Mouse (Mus musculus): Measurements from ENCODE around the gene Coa4. TPM values are rescaled to one million over a fixed set of nuclear protein-coding genes. Genes with fewer than 3 reads are reported as not detected.

Gene Coa4
- polyA plus RNA-seq, 1 experiment, result 17.4 TPM

- no peak for TF ChIP-seq GATA1 (IDR thresholded peaks at IDR 0.05; ENCODE audit: borderline replicate concordance, low read length)
- Histone ChIP-seq H3K36me3 (replicated peaks; ENCODE audit: low read length) (peaks cover 35% of the 10 kb centered on the region), H3K4me1 (peaks cover 70% of the 10 kb centered on the region), H3K27me3 (replicated peaks) (peaks cover 15% of the 10 kb centered on the region), H3K9me3 (no peaks in the 10 kb centered on the region), H3K4me3 (replicated peaks) (no peak overlapping the region)
These were observed 34.4 kb upstream of the Coa4 start for GRCm38 (mm10) chr7:100502374-100502922.

GRCm38 (mm10) chr7:100503076-100503475 lies 33.8 kb upstream of the Coa4 start:
- Histone ChIP-seq H3K4me3 (replicated peaks) (no peak overlapping the region), H3K36me3 (replicated peaks; ENCODE audit: low read length) (peaks cover 29% of the 10 kb centered on the region), H3K27me3 (replicated peaks) (peaks cover 15% of the 10 kb centered on the region), H3K9me3 (no peaks in the 10 kb centered on the region), H3K4me1 (peaks cover 68% of the 10 kb centered on the region)
- TF ChIP-seq GATA1 (IDR thresholded peaks at IDR 0.05; ENCODE audit: borderline replicate concordance, low read length) (no peak), FLI1 (IDR thresholded peaks at IDR 0.05; ENCODE audit: low read length) (no peak)

- Histone ChIP-seq H3K4me3 (replicated peaks) (no peak overlapping the region), H3K27me3 (replicated peaks) (peaks cover 15% of the 10 kb centered on the region), H3K9me3 (no peaks in the 10 kb centered on the region), H3K4me1 (peaks cover 67% of the 10 kb centered on the region), H3K36me3 (replicated peaks; ENCODE audit: low read length) (peaks cover 11% of the 10 kb centered on the region)
- TF ChIP-seq FLI1 (IDR thresholded peaks at IDR 0.05; ENCODE audit: low read length) (no peak), GATA1 (IDR thresholded peaks at IDR 0.05; ENCODE audit: borderline replicate concordance, low read length) (no peak)
These were observed 32.0 kb upstream of the Coa4 start for GRCm38 (mm10) chr7:100504740-100505487.

- Histone ChIP-seq H3K27me3 (replicated peaks) (peaks cover 22% of the 10 kb centered on the region), H3K36me3 (replicated peaks; ENCODE audit: low read length) (no peaks in the 10 kb centered on the region), H3K4me1 (peaks cover 67% of the 10 kb centered on the region), H3K4me3 (replicated peaks) (no peak overlapping the region), H3K9me3 (no peaks in the 10 kb centered on the region)
- TF ChIP-seq FLI1 (IDR thresholded peaks at IDR 0.05; ENCODE audit: low read length) (no peak), GATA1 (IDR thresholded peaks at IDR 0.05; ENCODE audit: borderline replicate concordance, low read length) (no peak)
These were observed 30.4 kb upstream of the Coa4 start for GRCm38 (mm10) chr7:100506494-100506893.

GRCm38 (mm10) chr7:100508670-100509069 lies 28.2 kb upstream of the Coa4 start:
- H3K9me3 ChIP-seq, result no peaks in the 10 kb centered on the region
- H3K4me3 ChIP-seq (replicated peaks), result peak overlapping the region; percentile 44
- peaks cover 54% of the 10 kb centered on the region for H3K4me1 ChIP-seq
- peaks cover 39% of the 10 kb centered on the region for H3K27me3 ChIP-seq (replicated peaks)
- no peaks in the 10 kb centered on the region for H3K36me3 ChIP-seq (replicated peaks; ENCODE audit: low read length)
- no peak for TF ChIP-seq FLI1 (IDR thresholded peaks at IDR 0.05; ENCODE audit: low read length)
- TF ChIP-seq GATA1 (IDR thresholded peaks at IDR 0.05; ENCODE audit: borderline replicate concordance, low read length), result no peak

- Histone ChIP-seq H3K27me3 (replicated peaks) (peaks cover 28% of the 10 kb centered on the region), H3K9me3 (no peaks in the 10 kb centered on the region), H3K36me3 (replicated peaks; ENCODE audit: low read length) (no peaks in the 10 kb centered on the region), H3K4me1 (peaks cover 37% of the 10 kb centered on the region), H3K4me3 (replicated peaks) (no peak overlapping the region)
- TF ChIP-seq FLI1 (IDR thresholded peaks at IDR 0.05; ENCODE audit: low read length), result no peak
- TF ChIP-seq GATA1 (IDR thresholded peaks at IDR 0.05; ENCODE audit: borderline replicate concordance, low read length), result no peak
These were observed 25.3 kb upstream of the Coa4 start for GRCm38 (mm10) chr7:100511602-100512001.

- Histone ChIP-seq H3K9me3 (no peaks in the 10 kb centered on the region), H3K4me1 (peaks cover 21% of the 10 kb centered on the region), H3K27me3 (replicated peaks) (peaks cover 29% of the 10 kb centered on the region), H3K36me3 (replicated peaks; ENCODE audit: low read length) (no peaks in the 10 kb centered on the region), H3K4me3 (replicated peaks) (no peak within 1 kb of the TSS)
- TF ChIP-seq GATA1 (IDR thresholded peaks at IDR 0.05; ENCODE audit: borderline replicate concordance, low read length), result no peak
- no peak for TF ChIP-seq FLI1 (IDR thresholded peaks at IDR 0.05; ENCODE audit: low read length)
These were observed 22.3 kb upstream of the Coa4 start, which contains the start of gene Dnajb13 for GRCm38 (mm10) chr7:100514573-100514972. Gene Dnajb13, minus strand, starts transcription at chr7:100514960.

GRCm38 (mm10) chr7:100520204-100520603 lies 16.7 kb upstream of the Coa4 start:
- Histone ChIP-seq H3K4me1 (peaks cover 16% of the 10 kb centered on the region), H3K4me3 (replicated peaks) (no peak overlapping the region), H3K27me3 (replicated peaks) (peaks cover 2% of the 10 kb centered on the region), H3K36me3 (replicated peaks; ENCODE audit: low read length) (no peaks in the 10 kb centered on the region), H3K9me3 (peaks cover 8% of the 10 kb centered on the region)
- TF ChIP-seq GATA1 (IDR thresholded peaks at IDR 0.05; ENCODE audit: borderline replicate concordance, low read length), result no peak
- no peak for TF ChIP-seq FLI1 (IDR thresholded peaks at IDR 0.05; ENCODE audit: low read length)

- peak overlapping the region; percentile 71 for H3K4me3 ChIP-seq (replicated peaks)
- H3K9me3 ChIP-seq, result peaks cover 8% of the 10 kb centered on the region
These were observed 16.1 kb upstream of the Coa4 start for GRCm38 (mm10) chr7:100520663-100521285.

GRCm38 (mm10) chr7:100522222-100522621 lies 14.6 kb upstream of the Coa4 start:
- TF ChIP-seq FLI1 (IDR thresholded peaks at IDR 0.05; ENCODE audit: low read length) (no peak), GATA1 (IDR thresholded peaks at IDR 0.05; ENCODE audit: borderline replicate concordance, low read length) (no peak)

More at GRCm38 (mm10) chr7:100520663-100521285, 16.1 kb upstream of the Coa4 start:
- TF ChIP-seq GATA1 (IDR thresholded peaks at IDR 0.05; ENCODE audit: borderline replicate concordance, low read length) (no peak), FLI1 (IDR thresholded peaks at IDR 0.05; ENCODE audit: low read length) (no peak)
- Histone ChIP-seq H3K36me3 (replicated peaks; ENCODE audit: low read length) (no peaks in the 10 kb centered on the region), H3K4me1 (peaks cover 17% of the 10 kb centered on the region), H3K27me3 (replicated peaks) (peaks cover 2% of the 10 kb centered on the region)

More at GRCm38 (mm10) chr7:100522222-100522621, 14.6 kb upstream of the Coa4 start:
- H3K36me3 ChIP-seq (replicated peaks; ENCODE audit: low read length), result no peaks in the 10 kb centered on the region
- peaks cover 8% of the 10 kb centered on the region for H3K9me3 ChIP-seq
- H3K27me3 ChIP-seq (replicated peaks), result peaks cover 2% of the 10 kb centered on the region
- H3K4me1 ChIP-seq, result peaks cover 29% of the 10 kb centered on the region
- no peak overlapping the region for H3K4me3 ChIP-seq (replicated peaks)

Measured in megakaryocyte, embryonic 14.5 days (primary cell).